29 mouse cellular contexts compared by ENCODE assay signal in the genomic region with DNA sequence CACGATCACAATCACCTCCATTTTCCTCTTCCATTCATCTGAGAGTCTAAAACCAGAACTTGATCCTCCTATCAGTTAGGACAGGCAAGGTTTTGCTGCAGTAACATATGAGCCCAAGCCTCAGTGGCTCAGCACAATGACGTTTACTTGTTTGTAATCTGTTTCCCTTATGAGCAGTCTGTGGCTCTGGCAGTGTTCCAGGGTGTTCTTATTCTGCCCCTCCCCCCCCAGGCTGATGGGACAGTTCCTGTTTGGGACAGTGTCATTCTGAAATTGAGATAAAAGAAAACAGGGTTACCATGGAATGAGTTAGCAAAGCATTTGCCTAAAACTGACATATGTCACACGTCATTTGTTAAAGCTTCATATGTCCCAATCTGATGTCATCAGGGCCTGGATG.
DNase-seq lines count a peak whose midpoint lies in the region; ATAC-seq and TF ChIP-seq lines count a peak whose summit lies in the region.
"Had no signal": no experiment of that assay in that cellular context is flagged by ENCODE, and none has a peak within 500 bp of the region (broad histone marks: within the 10 kb centered on the region; RNA-seq: fewer than 3 reads in every experiment).

No protein-coding gene starts in this region.

- 49% methylated on average over 3 of the region's 3 CpGs for WGBS in lung, embryonic 14.5 days
- 81% methylated on average over 3 of the region's 3 CpGs for WGBS in forebrain, embryonic 12.5 days

- no peak for TF ChIP-seq CTCF in lung, embryonic 14.5 days (IDR thresholded peaks at IDR 0.05; ENCODE audit: low read depth)
- no peak for TF ChIP-seq CTCF in MEL (IDR thresholded peaks at IDR 0.05 in 2 of 3, conservative IDR thresholded peaks at IDR 0.05 in 1 of 3; ENCODE audit: control insufficient read depth in 1 of 3, insufficient read depth in 1 of 3, low read depth in 2 of 3, low read length in 3 of 3, poor library complexity in 1 of 3, severe bottlenecking in 1 of 3)

- H3K36me3 ChIP-seq in lung, embryonic 14.5 days (ENCODE audit: insufficient read depth): no peaks in the 10 kb centered on the region
- peaks cover 0 to 7% of the 10 kb centered on the region in 2 experiments; a peak in 2 of 4 replicates for H3K36me3 ChIP-seq in MEL (ENCODE audit: control insufficient read depth in 1 of 2, insufficient read depth in 2 of 2, low read length in 2 of 2)
- no peaks in the 10 kb centered on the region for H3K36me3 ChIP-seq in forebrain, embryonic 12.5 days (replicated peaks)
- H3K36me3 ChIP-seq: G1E; hindbrain, embryonic 10.5 days; limb, embryonic 13.5 days; liver, embryonic 13.5 days; neural tube, embryonic 15.5 days had no signal

- no peak for TF ChIP-seq POLR2A in MEL (IDR thresholded peaks at IDR 0.05; ENCODE audit: control insufficient read depth in 1 of 2, insufficient read depth in 1 of 2, low read depth in 1 of 2, low read length in 2 of 2, poor library complexity in 1 of 2)

- peak in 1 of 2 experiments; percentile 62; a peak in 3 of 4 replicates for TF ChIP-seq EP300 in MEL (IDR thresholded peaks at IDR 0.05; ENCODE audit: low read depth in 1 of 2, low read length in 2 of 2)

- no peak for TF ChIP-seq RAD21 in MEL (IDR thresholded peaks at IDR 0.05; ENCODE audit: low read depth, low read length)

- no peak overlapping the region for H3K4me3 ChIP-seq in lung, embryonic 14.5 days (ENCODE audit: low read depth, low read length)
- no peak overlapping the region for H3K4me3 ChIP-seq in MEL (ENCODE audit: control insufficient read depth in 1 of 2, insufficient read depth in 1 of 2, low read depth in 2 of 2, low read length in 2 of 2)
- H3K4me3 ChIP-seq in forebrain, embryonic 12.5 days (replicated peaks): no peak overlapping the region
- H3K4me3 ChIP-seq: hindbrain, embryonic 10.5 days; limb, embryonic 13.5 days; liver, embryonic 13.5 days; megakaryocyte, embryonic 14.5 days; neural tube, embryonic 15.5 days had no signal

- H3K79me2 ChIP-seq in MEL (ENCODE audit: control insufficient read depth, insufficient read depth, low read length, poor library complexity): no peaks in the 10 kb centered on the region

- no peak overlapping the region for H3K4me2 ChIP-seq in lung, embryonic 14.5 days
- no peak overlapping the region for H3K4me2 ChIP-seq in forebrain, embryonic 12.5 days
- H3K4me2 ChIP-seq: heart, embryonic 11.5 days; limb, embryonic 13.5 days; liver, embryonic 13.5 days; neural tube, embryonic 15.5 days had no signal

- H3K27ac ChIP-seq in lung, embryonic 14.5 days (ENCODE audit: low read depth): no peak overlapping the region
- H3K27ac ChIP-seq in MEL (ENCODE audit: control insufficient read depth, low read depth, low read length): no peak overlapping the region
- H3K27ac ChIP-seq in forebrain, embryonic 12.5 days: no peak overlapping the region
- H3K27ac ChIP-seq: hindbrain, embryonic 10.5 days; limb, embryonic 13.5 days; liver, embryonic 13.5 days; neural tube, embryonic 15.5 days had no signal

- no peaks in the 10 kb centered on the region for H3K27me3 ChIP-seq in lung, embryonic 14.5 days (ENCODE audit: insufficient read depth, low read length)
- no peaks in the 10 kb centered on the region for H3K27me3 ChIP-seq in MEL (ENCODE audit: control insufficient read depth in 1 of 2, insufficient read depth in 2 of 2, low read length in 2 of 2)
- no peaks in the 10 kb centered on the region for H3K27me3 ChIP-seq in forebrain, embryonic 12.5 days
- H3K27me3 ChIP-seq: CH12.LX; limb, embryonic 13.5 days; liver, embryonic 13.5 days; neural tube, embryonic 15.5 days had no signal

- DNase-seq in lung, embryonic 14.5 days: peak; percentile 74
- no peak for DNase-seq in lung, postnatal 25 days (ENCODE audit: low spot score)
- peak; percentile 82 for DNase-seq in MEL (ENCODE audit: low read depth, low spot score)
- peak; percentile 74 for DNase-seq in lung, postnatal 10 days
- DNase-seq in spleen, postnatal 14 days (ENCODE audit: low spot score in 2 of 2): no peak
- no peak for DNase-seq in embryo, embryonic 10.5 days (ENCODE audit: low spot score)
- DNase-seq: adrenal gland, postnatal 10 days; cerebellum, adult 2 months; cerebellum, postnatal 25 days; gastrocnemius, postnatal 10 days; kidney, adult 9 months; liver, embryonic 13.5 days; right cerebral cortex, postnatal 14 days; spleen, adult 18-20 months; thymus, postnatal 36 days had no signal

- no peak for ATAC-seq in lung, embryonic 14.5 days (ENCODE audit: insufficient read depth)
- peak; percentile 22; the same call in 1 of the 2 replicates for ATAC-seq in megakaryocyte-erythroid progenitor cell, adult 5-6 weeks (replicated peaks; ENCODE audit: low FRiP score, low TSS enrichment, poor library complexity, severe bottlenecking)
- ATAC-seq in forebrain, embryonic 12.5 days (ENCODE audit: low FRiP score): no peak
- ATAC-seq: activated CD4-positive, CD25-positive, alpha-beta regulatory T cell, adult 4 months; forebrain, embryonic 14.5 days; hindbrain, embryonic 16.5 days; intestine, embryonic 16.5 days; midbrain, embryonic 16.5 days had no signal

- no peaks in the 10 kb centered on the region for H3K9me3 ChIP-seq in lung, embryonic 14.5 days (ENCODE audit: low read depth, low read length)
- no peaks in the 10 kb centered on the region for H3K9me3 ChIP-seq in MEL (replicated peaks; ENCODE audit: insufficient read depth, low read length)
- H3K9me3 ChIP-seq in forebrain, embryonic 12.5 days: no peaks in the 10 kb centered on the region
- H3K9me3 ChIP-seq: G1E; hindbrain, embryonic 10.5 days; limb, embryonic 13.5 days; liver, embryonic 13.5 days; neural tube, embryonic 15.5 days had no signal

- no peak overlapping the region for H3K9ac ChIP-seq in lung, embryonic 14.5 days
- H3K9ac ChIP-seq in MEL (ENCODE audit: control insufficient read depth, low read depth, low read length, poor library complexity, severe bottlenecking): no peak overlapping the region
- H3K9ac ChIP-seq in forebrain, embryonic 12.5 days: no peak overlapping the region
- H3K9ac ChIP-seq: limb, embryonic 13.5 days; liver, embryonic 13.5 days; neural tube, embryonic 15.5 days had no signal

- peaks cover 9% of the 10 kb centered on the region for H3K4me1 ChIP-seq in lung, embryonic 14.5 days (ENCODE audit: insufficient read depth)
- peaks cover 3% of the 10 kb centered on the region in 2 experiments; a peak in 2 of 4 replicates for H3K4me1 ChIP-seq in MEL (ENCODE audit: control insufficient read depth in 1 of 2, insufficient read depth in 2 of 2, low read length in 2 of 2)
- H3K4me1 ChIP-seq in forebrain, embryonic 12.5 days: peaks cover 9% of the 10 kb centered on the region

TF ChIP-seq in MEL, 35 proteins besides CTCF, POLR2A, EP300 and RAD21:
- TF ChIP-seq CHD1 (IDR thresholded peaks at IDR 0.05; ENCODE audit: low read depth, low read length) (no peak), NELFE (IDR thresholded peaks at IDR 0.05; ENCODE audit: low read depth, low read length) (no peak), GABPA (IDR thresholded peaks at IDR 0.05; ENCODE audit: low read depth, low read length) (no peak), RCOR1 (IDR thresholded peaks at IDR 0.05; ENCODE audit: low read depth, low read length) (peak; percentile 37; the same call in 1 of the 2 replicates), TAL1 (IDR thresholded peaks at IDR 0.05; ENCODE audit: low read length) (no peak), POLR2AphosphoS5 (IDR thresholded peaks at IDR 0.05; ENCODE audit: borderline replicate concordance, low read depth, low read length) (no peak), MAX (IDR thresholded peaks at IDR 0.05; ENCODE audit: low read length) (no peak), MAZ (IDR thresholded peaks at IDR 0.05; ENCODE audit: low read depth, low read length) (no peak), ZKSCAN1 (IDR thresholded peaks at IDR 0.05; ENCODE audit: low read depth, low read length) (no peak), ETS1 (IDR thresholded peaks at IDR 0.05; ENCODE audit: low read depth, low read length) (peak; percentile 88), GATA1 (IDR thresholded peaks at IDR 0.05; ENCODE audit: low read depth, low read length) (peak; percentile 44; the same call in 1 of the 2 replicates), HCFC1 (IDR thresholded peaks at IDR 0.05; ENCODE audit: low read depth, low read length) (0 out of 2 replicates have a peak, but pooled peaks have one; percentile 22), MYB (IDR thresholded peaks at IDR 0.05; ENCODE audit: low read depth, low read length) (no peak), MAFK (IDR thresholded peaks at IDR 0.05; ENCODE audit: borderline replicate concordance, low read depth, low read length) (no peak), SIN3A (IDR thresholded peaks at IDR 0.05; ENCODE audit: low read length) (no peak; the same call in 1 of the 2 replicates), ZC3H11A (IDR thresholded peaks at IDR 0.05; ENCODE audit: low read depth, low read length) (peak; percentile 24; the same call in 1 of the 2 replicates), ZNF384 (IDR thresholded peaks at IDR 0.05; ENCODE audit: low read depth, low read length) (no peak), CHD2 (IDR thresholded peaks at IDR 0.05; ENCODE audit: low read length) (no peak), TCF12 (IDR thresholded peaks at IDR 0.05; ENCODE audit: low read depth, low read length) (0 out of 2 replicates have a peak, but pooled peaks have one; percentile 11), MYC (IDR thresholded peaks at IDR 0.05; ENCODE audit: low read depth, low read length) (no peak), USF2 (IDR thresholded peaks at IDR 0.05; ENCODE audit: borderline replicate concordance in 1 of 2, insufficient read depth in 1 of 2, low read depth in 1 of 2, low read length in 2 of 2) (no peak), SMC3 (IDR thresholded peaks at IDR 0.05; ENCODE audit: low read depth, low read length) (no peak), E2F4 (IDR thresholded peaks at IDR 0.05; ENCODE audit: borderline replicate concordance, low read depth, low read length) (no peak), TBP (IDR thresholded peaks at IDR 0.05; ENCODE audit: low read depth, low read length) (no peak), BHLHE40 (IDR thresholded peaks at IDR 0.05; ENCODE audit: borderline replicate concordance, low read depth, low read length) (no peak), MEF2A (IDR thresholded peaks at IDR 0.05; ENCODE audit: extremely low read depth, insufficient replicate concordance, low read depth, low read length, poor library complexity, severe bottlenecking) (no peak)

Comparison
In these comparisons a context has a peak if more than half of its experiments do, and no peak if none do; other contexts are left out.
1. DNase-seq: peak in lung, embryonic 14.5 days (single experiment), MEL (single experiment) and lung, postnatal 10 days (single experiment); none in lung, postnatal 25 days (single experiment), spleen, postnatal 14 days (0 of 2) and embryo, embryonic 10.5 days (single experiment).